Mouse (Mus musculus): ENCODE measurements around the gene Optc. TPM values are rescaled to one million over a fixed set of nuclear protein-coding genes. Genes with fewer than 3 reads are reported as not detected.

Optc gene
- total and polyA plus RNA-seq, 3 experiments, result 0.27 to 0.53 TPM; not detected in 1

DNA sequence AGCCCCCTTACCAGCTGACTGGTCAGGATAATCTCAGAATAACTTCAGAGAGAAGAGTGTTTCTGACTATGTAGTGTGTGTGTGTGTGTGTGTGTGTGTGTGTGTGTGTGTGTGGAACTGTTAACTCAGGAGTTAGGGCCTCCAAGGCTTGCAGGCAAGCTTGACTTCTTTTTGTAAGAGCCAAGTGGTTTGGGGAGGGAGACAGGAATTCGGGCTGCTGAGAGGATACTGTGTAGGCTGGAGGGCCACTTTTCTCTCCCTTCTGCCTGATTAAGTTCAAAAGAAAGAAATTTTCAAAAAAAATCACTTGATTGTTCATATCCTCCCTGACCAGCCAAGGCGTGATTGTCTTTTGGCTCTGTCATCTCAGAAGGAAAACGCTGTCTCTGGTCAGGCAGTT, 12.6 kb upstream of the Optc start:
- Histone ChIP-seq H3K9me3 (replicated peaks; ENCODE audit: insufficient read depth, low read length) (no peaks in the 10 kb centered on the region), H3K27ac (ENCODE audit: control insufficient read depth, low read depth, low read length) (no peak overlapping the region), H3K4me3 (ENCODE audit: control insufficient read depth in 1 of 2, insufficient read depth in 1 of 2, low read depth in 2 of 2, low read length in 2 of 2) (no peak overlapping the region), H3K4me1 (ENCODE audit: control insufficient read depth in 1 of 2, insufficient read depth in 2 of 2, low read length in 2 of 2) (no peaks in the 10 kb centered on the region), H3K36me3 (ENCODE audit: control insufficient read depth in 1 of 2, insufficient read depth in 2 of 2, low read length in 2 of 2) (no peaks in the 10 kb centered on the region), H3K9ac (ENCODE audit: control insufficient read depth, low read depth, low read length, poor library complexity, severe bottlenecking) (no peak overlapping the region), H3K27me3 (ENCODE audit: control insufficient read depth in 1 of 2, insufficient read depth in 2 of 2, low read length in 2 of 2) (peaks cover 13 to 14% of the 10 kb centered on the region in 2 experiments), H3K79me2 (ENCODE audit: control insufficient read depth, insufficient read depth, low read length, poor library complexity) (no peaks in the 10 kb centered on the region)
- DNase-seq (ENCODE audit: low read depth, low spot score), result no peak
- TF ChIP-seq GATA1 (IDR thresholded peaks at IDR 0.05; ENCODE audit: low read depth, low read length) (no peak), RAD21 (IDR thresholded peaks at IDR 0.05; ENCODE audit: low read depth, low read length) (no peak), TAL1 (IDR thresholded peaks at IDR 0.05; ENCODE audit: low read length) (no peak), MAX (IDR thresholded peaks at IDR 0.05; ENCODE audit: low read length) (no peak), ZMIZ1 (IDR thresholded peaks at IDR 0.05; ENCODE audit: low read depth, low read length) (no peak), MYC (IDR thresholded peaks at IDR 0.05; ENCODE audit: low read depth, low read length) (no peak), ZNF384 (IDR thresholded peaks at IDR 0.05; ENCODE audit: low read depth, low read length) (no peak)

DNA sequence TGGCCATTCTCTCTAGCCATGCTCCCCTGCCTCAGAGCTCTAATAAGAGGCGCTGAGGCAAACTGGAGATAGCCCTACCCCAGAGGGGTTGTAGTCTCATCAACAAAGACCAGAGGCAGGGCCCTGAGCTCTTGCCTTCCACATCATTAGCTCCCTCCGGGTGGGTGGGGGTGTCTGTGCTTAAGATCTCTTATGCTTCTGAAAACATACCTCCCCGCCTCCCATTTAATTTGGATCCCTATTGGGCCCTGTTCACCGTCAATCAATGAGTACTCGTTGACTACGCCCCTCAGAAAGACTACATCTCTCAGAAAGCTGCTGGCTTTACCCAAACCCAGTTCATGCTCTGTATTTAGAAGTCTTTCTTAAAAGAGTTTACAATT, 10.3 kb upstream of the Optc start:
- H3K9me3 ChIP-seq (replicated peaks; ENCODE audit: insufficient read depth, low read length), result no peaks in the 10 kb centered on the region
- no peak for DNase-seq (ENCODE audit: low read depth, low spot score)
- no peak overlapping the region for H3K4me3 ChIP-seq (ENCODE audit: control insufficient read depth in 1 of 2, insufficient read depth in 1 of 2, low read depth in 2 of 2, low read length in 2 of 2)
- H3K27me3 ChIP-seq (ENCODE audit: control insufficient read depth in 1 of 2, insufficient read depth in 2 of 2, low read length in 2 of 2), result peaks cover 14 to 15% of the 10 kb centered on the region in 2 experiments
- TF ChIP-seq MYC (IDR thresholded peaks at IDR 0.05; ENCODE audit: low read depth, low read length), result no peak
- TF ChIP-seq TAL1 (IDR thresholded peaks at IDR 0.05; ENCODE audit: low read length), result no peak
- no peak for TF ChIP-seq ZNF384 (IDR thresholded peaks at IDR 0.05; ENCODE audit: low read depth, low read length)
- TF ChIP-seq CTCF (IDR thresholded peaks at IDR 0.05 in 2 of 3, conservative IDR thresholded peaks at IDR 0.05 in 1 of 3; ENCODE audit: control insufficient read depth in 1 of 3, insufficient read depth in 1 of 3, low read depth in 2 of 3, low read length in 3 of 3, poor library complexity in 1 of 3, severe bottlenecking in 1 of 3), result no peak
- TF ChIP-seq BHLHE40 (IDR thresholded peaks at IDR 0.05; ENCODE audit: borderline replicate concordance, low read depth, low read length), result no peak
- no peak for TF ChIP-seq SIN3A (IDR thresholded peaks at IDR 0.05; ENCODE audit: low read length)
- TF ChIP-seq TBP (IDR thresholded peaks at IDR 0.05; ENCODE audit: low read depth, low read length), result no peak
- TF ChIP-seq JUND (IDR thresholded peaks at IDR 0.05; ENCODE audit: low read depth, low read length), result no peak
- TF ChIP-seq ZMIZ1 (IDR thresholded peaks at IDR 0.05; ENCODE audit: low read depth, low read length), result no peak
- no peak for TF ChIP-seq MYB (IDR thresholded peaks at IDR 0.05; ENCODE audit: low read depth, low read length)
- TF ChIP-seq UBTF (IDR thresholded peaks at IDR 0.05; ENCODE audit: borderline replicate concordance, insufficient read depth, low read depth, low read length), result no peak
- no peak for TF ChIP-seq RAD21 (IDR thresholded peaks at IDR 0.05; ENCODE audit: low read depth, low read length)
- no peak for TF ChIP-seq TCF12 (IDR thresholded peaks at IDR 0.05; ENCODE audit: low read depth, low read length)
- TF ChIP-seq USF1 (IDR thresholded peaks at IDR 0.05; ENCODE audit: low read depth, low read length), result no peak
- H3K36me3 ChIP-seq (ENCODE audit: control insufficient read depth in 1 of 2, insufficient read depth in 2 of 2, low read length in 2 of 2), result no peaks in the 10 kb centered on the region
- H3K9ac ChIP-seq (ENCODE audit: control insufficient read depth, low read depth, low read length, poor library complexity, severe bottlenecking), result no peak overlapping the region
- no peak overlapping the region for H3K27ac ChIP-seq (ENCODE audit: control insufficient read depth, low read depth, low read length)
- H3K79me2 ChIP-seq (ENCODE audit: control insufficient read depth, insufficient read depth, low read length, poor library complexity), result no peaks in the 10 kb centered on the region
- H3K4me1 ChIP-seq (ENCODE audit: control insufficient read depth in 1 of 2, insufficient read depth in 2 of 2, low read length in 2 of 2), result no peaks in the 10 kb centered on the region
